Mouse (Mus musculus) brain, embryonic 14.5 days (tissue): ENCODE results near the gene Gm43951.

ENCODE experiments used
- CTCF ChIP-seq: fragments of 200-500 bp; IDR thresholded peaks from 2 replicates; pipeline ENCODE4 v1.5.1; 2012; ENCODE audit warnings: inconsistent platforms, mild to moderate bottlenecking, moderate library complexity, borderline replicate concordance; ENCODE audit not compliant: insufficient read depth, insufficient read length; ENCODE audit errors: extremely low read depth
- POLR2A ChIP-seq: fragments of 200-500 bp; IDR thresholded peaks from 2 replicates; pipeline ENCODE4 v1.6.1; 2012; ENCODE audit warnings: mild to moderate bottlenecking, inconsistent platforms, borderline replicate concordance; ENCODE audit not compliant: poor library complexity, insufficient read depth, insufficient read length, severe bottlenecking; ENCODE audit errors: extremely low read depth

- no peak for TF ChIP-seq CTCF
- no peak for TF ChIP-seq POLR2A
Measured at GRCm38 (mm10) chr11:72234013-72234412, 27.4 kb upstream of the Gm43951 start.
